Mouse (Mus musculus): ENCODE measurements around the gene Celf3. TPM values are rescaled to one million over a fixed set of nuclear protein-coding genes. Genes with fewer than 3 reads are reported as not detected.

The Celf3 gene
- total and polyA plus RNA-seq, 3 experiments = 0.21 to 0.56 TPM; not detected in 1

DNA sequence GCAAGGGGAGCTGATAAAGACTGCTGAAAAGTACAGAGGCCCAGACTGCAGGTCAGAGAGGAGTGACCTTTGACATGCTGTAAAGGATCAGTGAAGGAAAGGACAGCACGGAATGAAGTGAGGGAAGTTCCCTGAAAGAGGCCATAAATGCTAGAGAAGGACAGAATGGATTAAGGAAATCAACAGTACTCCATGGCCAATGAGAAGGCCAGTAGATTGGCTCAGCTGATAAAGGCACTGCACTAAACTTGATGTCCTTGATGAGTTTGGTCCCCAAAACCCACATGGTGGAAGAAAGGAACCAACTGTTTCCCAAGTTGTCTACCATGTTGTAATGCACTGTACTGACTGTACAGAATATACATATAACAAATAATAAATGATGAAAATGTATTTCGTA is 48.6 kb downstream of the Celf3 start:
- Histone ChIP-seq H3K4me1 (ENCODE audit: control insufficient read depth in 1 of 2, insufficient read depth in 2 of 2) (no peaks in the 10 kb centered on the region), H3K27ac (ENCODE audit: insufficient read depth, low read depth) (no peak overlapping the region), H3K4me3 (replicated peaks in 1 of 3; ENCODE audit: low read depth in 2 of 3, low read length in 2 of 3, poor library complexity in 1 of 3) (no peak overlapping the region), H3K9me3 (replicated peaks; ENCODE audit: low read length) (no peaks in the 10 kb centered on the region), H3K79me2 (replicated peaks; ENCODE audit: control insufficient read depth, extremely low read depth, insufficient read depth, poor library complexity, severe bottlenecking) (no peaks in the 10 kb centered on the region), H3K9ac (ENCODE audit: insufficient read depth, low read depth) (no peak overlapping the region), H3K36me3 (replicated peaks in 1 of 2; ENCODE audit: control insufficient read depth in 1 of 2, insufficient read depth in 1 of 2, low read length in 1 of 2) (peaks cover 13 to 78% of the 10 kb centered on the region in 2 experiments), H3K4me2 (ENCODE audit: insufficient read depth, low read depth, poor library complexity, severe bottlenecking) (no peak overlapping the region), H3K27me3 (replicated peaks) (no peaks in the 10 kb centered on the region)
- dilution Hi-C loops (cut with MboI; ENCODE audit: extremely low pct_ligation_motif_present, extremely low pct_unique_long_range_greater_than_20kb, low sequenced_read_pairs) = no loop called here
- in situ Hi-C loops (cut with MboI; ENCODE audit: low pct_ligation_motif_present, low pct_unique_long_range_greater_than_20kb, low sequenced_read_pairs) = no loop called here
- no peak for DNase-seq (ENCODE audit: extremely low read depth)
- TF ChIP-seq PAX5 (IDR thresholded peaks at IDR 0.05; ENCODE audit: low read length) (no peak), BHLHE40 (IDR thresholded peaks at IDR 0.05; ENCODE audit: low read depth, low read length) (no peak), TBP (conservative IDR thresholded peaks at IDR 0.05; ENCODE audit: low read depth, low read length) (no peak), ZMIZ1 (IDR thresholded peaks at IDR 0.05; ENCODE audit: low read depth, low read length) (no peak), CTCF (conservative IDR thresholded peaks at IDR 0.05 in 1 of 2, IDR thresholded peaks at IDR 0.05 in 1 of 2; ENCODE audit: low read depth in 2 of 2, low read length in 2 of 2) (no peak), HCFC1 (IDR thresholded peaks at IDR 0.05; ENCODE audit: low read depth, low read length) (no peak), CHD1 (IDR thresholded peaks at IDR 0.05; ENCODE audit: low read depth, low read length) (no peak), KAT2A (IDR thresholded peaks at IDR 0.05; ENCODE audit: insufficient replicate concordance, low read length) (no peak), ZKSCAN1 (IDR thresholded peaks at IDR 0.05; ENCODE audit: borderline replicate concordance, low read depth, low read length) (no peak), ETS1 (conservative IDR thresholded peaks at IDR 0.05; ENCODE audit: low read depth, low read length) (no peak), NRF1 (IDR thresholded peaks at IDR 0.05; ENCODE audit: low read depth, low read length) (no peak), ELF1 (IDR thresholded peaks at IDR 0.05; ENCODE audit: low read depth, low read length) (no peak), POLR2A (IDR thresholded peaks at IDR 0.05; ENCODE audit: low read depth, low read length) (no peak), USF1 (IDR thresholded peaks at IDR 0.05; ENCODE audit: low read depth, low read length) (no peak), SIN3A (IDR thresholded peaks at IDR 0.05; ENCODE audit: low read length) (no peak), CHD2 (IDR thresholded peaks at IDR 0.05; ENCODE audit: low read length) (no peak), MEF2A (IDR thresholded peaks at IDR 0.05; ENCODE audit: borderline replicate concordance, low read depth, low read length) (no peak), NELFE (IDR thresholded peaks at IDR 0.05; ENCODE audit: low read depth, low read length) (no peak)

DNA sequence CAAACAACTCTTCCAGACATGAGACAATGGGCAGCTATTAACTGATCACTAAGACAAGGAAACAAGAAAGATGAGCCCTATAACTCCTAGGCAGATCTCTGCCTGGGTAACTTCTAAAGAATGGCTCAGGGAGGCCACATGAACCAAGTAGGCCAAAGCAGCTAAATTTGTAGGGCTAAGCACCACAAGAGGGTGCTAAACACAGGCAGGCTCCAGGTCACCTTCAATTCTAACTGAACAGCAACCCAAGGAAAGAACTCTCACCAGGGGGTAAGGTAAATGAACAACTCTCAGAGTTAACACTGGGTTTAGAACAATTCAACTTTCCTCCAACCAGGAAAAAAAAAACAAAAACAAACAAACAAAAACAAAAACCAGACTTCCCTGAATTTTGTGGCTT is 55.9 kb downstream of the Celf3 start:
- no peaks in the 10 kb centered on the region for H3K79me2 ChIP-seq (replicated peaks; ENCODE audit: control insufficient read depth, extremely low read depth, insufficient read depth, poor library complexity, severe bottlenecking)
- no peak overlapping the region for H3K4me3 ChIP-seq (replicated peaks in 1 of 3; ENCODE audit: low read depth in 2 of 3, low read length in 2 of 3, poor library complexity in 1 of 3)
- H3K9me3 ChIP-seq (replicated peaks; ENCODE audit: low read length) = no peaks in the 10 kb centered on the region
- H3K4me1 ChIP-seq (ENCODE audit: control insufficient read depth in 1 of 2, insufficient read depth in 2 of 2) = no peaks in the 10 kb centered on the region
- in situ Hi-C loops (cut with MboI; ENCODE audit: low pct_ligation_motif_present, low pct_unique_long_range_greater_than_20kb, low sequenced_read_pairs) (no loop called here), dilution Hi-C loops (cut with MboI; ENCODE audit: extremely low pct_ligation_motif_present, extremely low pct_unique_long_range_greater_than_20kb, low sequenced_read_pairs) (no loop called here)
- H3K4me2 ChIP-seq (ENCODE audit: insufficient read depth, low read depth, poor library complexity, severe bottlenecking) = no peak overlapping the region
- TF ChIP-seq SMC3 (IDR thresholded peaks at IDR 0.05; ENCODE audit: low read depth, low read length) (peak; percentile 80), CTCF (conservative IDR thresholded peaks at IDR 0.05 in 1 of 2, IDR thresholded peaks at IDR 0.05 in 1 of 2; ENCODE audit: low read depth in 2 of 2, low read length in 2 of 2) (peak; percentile 26 to 80; a peak in 3 of 4 replicates), ZC3H11A (IDR thresholded peaks at IDR 0.05; ENCODE audit: low read depth, low read length) (peak; percentile 24; the same call in 1 of the 2 replicates), NRF1 (IDR thresholded peaks at IDR 0.05; ENCODE audit: low read depth, low read length) (no peak), RAD21 (IDR thresholded peaks at IDR 0.05; ENCODE audit: low read depth, low read length) (peak; percentile 59), TCF12 (IDR thresholded peaks at IDR 0.05; ENCODE audit: low read depth, low read length) (no peak), CHD2 (IDR thresholded peaks at IDR 0.05; ENCODE audit: low read length) (no peak), MYC (IDR thresholded peaks at IDR 0.05; ENCODE audit: low read depth, low read length) (0 out of 2 replicates have a peak, but pooled peaks have one; percentile 38), MAFK (IDR thresholded peaks at IDR 0.05; ENCODE audit: insufficient replicate concordance, low read length) (no peak)
- no peak overlapping the region for H3K9ac ChIP-seq (ENCODE audit: insufficient read depth, low read depth)
- peak; percentile 50 for DNase-seq (ENCODE audit: extremely low read depth)
- no peak overlapping the region for H3K27ac ChIP-seq (ENCODE audit: insufficient read depth, low read depth)
- peaks cover 6 to 42% of the 10 kb centered on the region in 2 experiments for H3K36me3 ChIP-seq (replicated peaks in 1 of 2; ENCODE audit: control insufficient read depth in 1 of 2, insufficient read depth in 1 of 2, low read length in 1 of 2)
- H3K27me3 ChIP-seq (replicated peaks) = no peaks in the 10 kb centered on the region

Data from CH12.LX (cell line).